12 mouse cellular contexts compared by ENCODE assay signal in genomic region chrX:130019735-130020134, GRCm38 (mm10).
"Had no signal": no experiment of that assay in that cellular context is flagged by ENCODE, and none has a peak within 500 bp of the region (broad histone marks: within the 10 kb centered on the region; RNA-seq: fewer than 3 reads in every experiment).

No protein-coding gene starts in this region.

- H3K36me3 ChIP-seq: limb, embryonic 13.5 days; midbrain, embryonic 13.5 days; neural tube, embryonic 15.5 days had no signal

- H3K9me3 ChIP-seq: limb, embryonic 13.5 days; midbrain, embryonic 13.5 days; neural tube, embryonic 15.5 days had no signal

- H3K4me1 ChIP-seq: limb, embryonic 13.5 days; midbrain, embryonic 13.5 days; neural tube, embryonic 15.5 days had no signal

- H3K27me3 ChIP-seq: limb, embryonic 13.5 days; midbrain, embryonic 13.5 days; neural tube, embryonic 15.5 days had no signal

- H3K4me2 ChIP-seq: limb, embryonic 13.5 days; midbrain, embryonic 13.5 days; neural tube, embryonic 15.5 days had no signal

- H3K4me3 ChIP-seq: limb, embryonic 13.5 days; midbrain, embryonic 13.5 days; myocyte; neural tube, embryonic 15.5 days had no signal

- H3K9ac ChIP-seq: limb, embryonic 13.5 days; liver, embryonic 14.5 days; midbrain, embryonic 13.5 days; neural tube, embryonic 15.5 days had no signal

- H3K27ac ChIP-seq: limb, embryonic 13.5 days; liver, embryonic 14.5 days; midbrain, embryonic 13.5 days; neural tube, embryonic 15.5 days; stomach, postnatal 0 days had no signal

- ATAC-seq: midbrain, embryonic 13.5 days had no signal

- DNase-seq: kidney, adult 11 months; kidney, postnatal 10 days; left cerebral cortex, postnatal 4 days; lung, adult 2 months; lung, postnatal 14 days; thymus, postnatal 4 days had no signal
